Mouse (Mus musculus): ENCODE measurements around the gene Itgb5. TPM values are rescaled to one million over a fixed set of nuclear protein-coding genes. Genes with fewer than 3 reads are reported as not detected.

Gene Itgb5
- polyA plus RNA-seq, 1 experiment from 2014 or later, result 76.8 TPM

DNA sequence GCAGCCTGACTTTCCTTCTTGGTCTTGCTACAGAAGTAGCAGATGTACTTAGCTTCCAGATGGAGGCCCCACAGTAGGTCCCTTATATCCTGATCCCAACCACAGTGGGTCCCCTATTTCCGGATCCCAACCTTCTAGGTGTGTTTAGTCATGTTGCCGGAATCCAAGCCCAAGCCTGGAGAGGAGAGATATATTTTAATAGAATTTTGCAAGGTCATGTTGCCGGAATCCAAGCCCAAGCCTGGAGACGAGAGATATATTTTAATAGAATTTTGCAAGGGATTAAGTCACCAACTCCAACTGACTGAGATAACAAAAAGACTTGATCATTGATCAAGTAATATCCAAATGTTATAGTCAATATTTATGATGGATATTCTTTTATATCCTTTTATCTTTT is 51.3 kb downstream of the Itgb5 start:
- H3K4me3 ChIP-seq, result no peak overlapping the region
- no peak overlapping the region for H3K9ac ChIP-seq
- no peaks in the 10 kb centered on the region for H3K27me3 ChIP-seq (replicated peaks)
- no peaks in the 10 kb centered on the region for H3K9me3 ChIP-seq (replicated peaks)
- H3K4me1 ChIP-seq (replicated peaks), result peaks cover 66% of the 10 kb centered on the region
- ATAC-seq (ENCODE audit: insufficient number of reproducible peaks, low FRiP score), result no peak
- H3K36me3 ChIP-seq, result peaks cover 5% of the 10 kb centered on the region; the same call in 1 of the 2 replicates
- WGBS, result 89% methylated on average over 4 of the region's 4 CpGs
- H3K4me2 ChIP-seq, result no peak overlapping the region
- no peak overlapping the region for H3K27ac ChIP-seq (ENCODE audit: poor library complexity, severe bottlenecking)

- Histone ChIP-seq H3K27me3 (replicated peaks) (no peaks in the 10 kb centered on the region), H3K9me3 (replicated peaks) (no peaks in the 10 kb centered on the region), H3K4me3 (no peak overlapping the region), H3K4me2 (no peak overlapping the region), H3K9ac (no peak overlapping the region), H3K36me3 (peaks cover 3% of the 10 kb centered on the region; the same call in 1 of the 2 replicates), H3K27ac (ENCODE audit: poor library complexity, severe bottlenecking) (peak overlapping the region; percentile 57), H3K4me1 (replicated peaks) (peaks cover 70% of the 10 kb centered on the region)
- WGBS, result 41% methylated on average over 4 of the region's 4 CpGs
- ATAC-seq (ENCODE audit: insufficient number of reproducible peaks, low FRiP score), result peak; percentile 50; the same call in 1 of the 2 replicates
These were observed 53.1 kb downstream of the Itgb5 start for GRCm38 (mm10) chr16:33882540-33882939.

GRCm38 (mm10) chr16:33883046-33883975 is 53.8 kb downstream of the Itgb5 start:
- no peak overlapping the region for H3K4me3 ChIP-seq
- ATAC-seq (ENCODE audit: insufficient number of reproducible peaks, low FRiP score), result no peak
- no peak overlapping the region for H3K9ac ChIP-seq
- H3K27me3 ChIP-seq (replicated peaks), result no peaks in the 10 kb centered on the region
- no peak overlapping the region for H3K4me2 ChIP-seq
- H3K27ac ChIP-seq (ENCODE audit: poor library complexity, severe bottlenecking), result peak overlapping the region; percentile 57
- H3K9me3 ChIP-seq (replicated peaks), result no peaks in the 10 kb centered on the region
- peaks cover 67% of the 10 kb centered on the region for H3K4me1 ChIP-seq (replicated peaks)
- WGBS, result 49% methylated on average over 16 of the region's 16 CpGs
- H3K36me3 ChIP-seq, result peaks cover 3% of the 10 kb centered on the region; the same call in 1 of the 2 replicates

- Histone ChIP-seq H3K27me3 (replicated peaks) (no peaks in the 10 kb centered on the region), H3K4me1 (replicated peaks) (peaks cover 58% of the 10 kb centered on the region), H3K4me3 (no peak overlapping the region), H3K27ac (ENCODE audit: poor library complexity, severe bottlenecking) (no peak overlapping the region), H3K36me3 (peaks cover 3% of the 10 kb centered on the region; the same call in 1 of the 2 replicates), H3K9me3 (replicated peaks) (no peaks in the 10 kb centered on the region), H3K4me2 (no peak overlapping the region), H3K9ac (no peak overlapping the region)
- ATAC-seq (ENCODE audit: insufficient number of reproducible peaks, low FRiP score), result no peak
- WGBS, result 75% methylated on average over 5 of the region's 5 CpGs
These were observed 54.7 kb downstream of the Itgb5 start for GRCm38 (mm10) chr16:33884201-33884600.

GRCm38 (mm10) chr16:33885021-33885471 is 55.6 kb downstream of the Itgb5 start:
- H3K36me3 ChIP-seq, result peaks cover 3% of the 10 kb centered on the region; the same call in 1 of the 2 replicates
- H3K4me3 ChIP-seq, result no peak overlapping the region
- peaks cover 52% of the 10 kb centered on the region for H3K4me1 ChIP-seq (replicated peaks)
- no peaks in the 10 kb centered on the region for H3K9me3 ChIP-seq (replicated peaks)
- no peak overlapping the region for H3K4me2 ChIP-seq
- H3K9ac ChIP-seq, result no peak overlapping the region
- H3K27me3 ChIP-seq (replicated peaks), result no peaks in the 10 kb centered on the region
- H3K27ac ChIP-seq (ENCODE audit: poor library complexity, severe bottlenecking), result no peak overlapping the region
- no peak for ATAC-seq (ENCODE audit: insufficient number of reproducible peaks, low FRiP score)
- WGBS, result 37% methylated on average over 11 of the region's 11 CpGs

- no peak overlapping the region for H3K9ac ChIP-seq
- H3K27me3 ChIP-seq (replicated peaks), result no peaks in the 10 kb centered on the region
- H3K4me3 ChIP-seq, result no peak overlapping the region
- peaks cover 59% of the 10 kb centered on the region for H3K4me1 ChIP-seq (replicated peaks)
- 89% methylated on average over 14 of the region's 14 CpGs for WGBS
- no peaks in the 10 kb centered on the region for H3K9me3 ChIP-seq (replicated peaks)
- peaks cover 3% of the 10 kb centered on the region; the same call in 1 of the 2 replicates for H3K36me3 ChIP-seq
- H3K4me2 ChIP-seq, result no peak overlapping the region
- H3K27ac ChIP-seq (ENCODE audit: poor library complexity, severe bottlenecking), result no peak overlapping the region
- ATAC-seq (ENCODE audit: insufficient number of reproducible peaks, low FRiP score), result no peak
These were observed 56.3 kb downstream of the Itgb5 start for GRCm38 (mm10) chr16:33885671-33886328.

GRCm38 (mm10) chr16:33886665-33887064 is 57.2 kb downstream of the Itgb5 start:
- Histone ChIP-seq H3K4me3 (no peak overlapping the region), H3K27ac (ENCODE audit: poor library complexity, severe bottlenecking) (no peak overlapping the region), H3K36me3 (peaks cover 3% of the 10 kb centered on the region; the same call in 1 of the 2 replicates), H3K4me2 (no peak overlapping the region), H3K9me3 (replicated peaks) (no peaks in the 10 kb centered on the region), H3K4me1 (replicated peaks) (peaks cover 68% of the 10 kb centered on the region), H3K9ac (no peak overlapping the region), H3K27me3 (replicated peaks) (no peaks in the 10 kb centered on the region)
- no peak for ATAC-seq (ENCODE audit: insufficient number of reproducible peaks, low FRiP score)
- WGBS, result 44% methylated on average over 6 of the region's 6 CpGs

- Histone ChIP-seq H3K4me3 (no peak overlapping the region), H3K27ac (ENCODE audit: poor library complexity, severe bottlenecking) (no peak overlapping the region), H3K9ac (no peak overlapping the region), H3K27me3 (replicated peaks) (no peaks in the 10 kb centered on the region), H3K9me3 (replicated peaks) (no peaks in the 10 kb centered on the region), H3K36me3 (peaks cover 3% of the 10 kb centered on the region; the same call in 1 of the 2 replicates), H3K4me1 (replicated peaks) (peaks cover 68% of the 10 kb centered on the region), H3K4me2 (no peak overlapping the region)
- 75% methylated on average over 2 of the region's 2 CpGs for WGBS
- ATAC-seq (ENCODE audit: insufficient number of reproducible peaks, low FRiP score), result no peak
These were observed 58.5 kb downstream of the Itgb5 start for GRCm38 (mm10) chr16:33887981-33888380.

- no peak overlapping the region for H3K4me3 ChIP-seq
- peaks cover 3% of the 10 kb centered on the region; the same call in 1 of the 2 replicates for H3K36me3 ChIP-seq
- no peaks in the 10 kb centered on the region for H3K9me3 ChIP-seq (replicated peaks)
- 72% methylated on average over 13 of the region's 13 CpGs for WGBS
- no peak overlapping the region for H3K4me2 ChIP-seq
- ATAC-seq (ENCODE audit: insufficient number of reproducible peaks, low FRiP score), result no peak
- no peaks in the 10 kb centered on the region for H3K27me3 ChIP-seq (replicated peaks)
- no peak overlapping the region for H3K9ac ChIP-seq
- H3K27ac ChIP-seq (ENCODE audit: poor library complexity, severe bottlenecking), result no peak overlapping the region
- H3K4me1 ChIP-seq (replicated peaks), result peaks cover 61% of the 10 kb centered on the region
These were observed 59.6 kb downstream of the Itgb5 start for GRCm38 (mm10) chr16:33889000-33889607.

DNA sequence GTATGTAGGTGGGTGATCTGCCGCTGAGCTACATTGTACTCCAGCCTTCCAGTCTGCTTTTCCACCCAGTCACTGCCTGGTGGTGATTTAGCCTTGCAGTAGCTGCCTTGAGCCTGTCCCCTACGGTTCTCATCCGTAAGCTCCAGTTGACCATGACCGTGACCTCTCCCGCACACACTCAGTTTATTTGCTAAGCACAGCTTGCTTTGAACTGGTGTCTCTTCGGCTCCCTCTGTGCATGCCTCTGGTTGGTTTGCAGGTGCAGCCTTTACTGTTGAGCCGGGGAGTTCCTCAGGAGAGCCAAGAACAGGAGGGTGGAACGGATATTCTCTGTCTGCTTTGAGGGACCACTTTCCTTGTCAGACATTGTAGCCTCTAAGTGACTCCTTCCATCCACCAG is 61.6 kb downstream of the Itgb5 start:
- Histone ChIP-seq H3K9me3 (replicated peaks) (no peaks in the 10 kb centered on the region), H3K4me3 (no peak overlapping the region), H3K27ac (ENCODE audit: poor library complexity, severe bottlenecking) (peak overlapping the region; percentile 52), H3K9ac (peak overlapping the region; percentile 2; the same call in 1 of the 2 replicates), H3K4me2 (0 out of 2 replicates have a peak overlapping the region, but pooled peaks have one; percentile 47), H3K36me3 (peaks cover under 1% of the 10 kb centered on the region; the same call in 1 of the 2 replicates), H3K4me1 (replicated peaks) (peaks cover 54% of the 10 kb centered on the region), H3K27me3 (replicated peaks) (no peaks in the 10 kb centered on the region)
- ATAC-seq (ENCODE audit: insufficient number of reproducible peaks, low FRiP score), result no peak
- WGBS, result 78% methylated on average over 8 of the region's 8 CpGs
